Mouse (Mus musculus) kidney, postnatal 10 days (tissue): Measurements from ENCODE around the gene Gm47283.
"Not testable (repeated sequence)": the region's sequence is repeated elsewhere in the genome, so short reads cannot be mapped to it uniquely, and the experiment has no call there.

Experiments
- DNase-seq: peaks from one replicate; pipeline ENCODE4 v3.0.0; 2021; ENCODE audit warnings: mixed read lengths

Gm47283 gene

DNA sequence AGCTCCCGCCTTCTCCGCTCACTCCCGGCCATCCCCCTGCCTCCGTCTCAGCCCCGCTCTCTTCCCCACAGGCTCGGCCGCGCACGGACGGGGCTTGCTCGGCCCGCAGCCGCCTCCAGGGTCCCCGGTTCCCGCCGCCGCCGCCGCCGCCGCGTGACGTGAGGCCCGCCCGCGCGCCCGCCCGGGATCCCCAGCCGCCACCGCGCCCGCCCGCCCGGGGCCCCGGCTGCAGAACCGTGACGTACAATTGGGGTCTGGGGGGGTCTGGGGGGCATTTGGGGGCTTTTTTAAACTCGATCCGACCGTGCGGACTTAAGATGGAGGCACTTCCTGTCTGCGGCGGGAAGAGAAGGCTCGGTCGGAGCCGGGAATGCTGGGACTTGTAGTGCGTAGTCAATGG is at the start of gene Gm47283:
TSS of gene Gm47283 (plus strand) at position 301 of the 400 bp plus-strand sequence.
- DNase-seq: not testable (repeated sequence)

DNA sequence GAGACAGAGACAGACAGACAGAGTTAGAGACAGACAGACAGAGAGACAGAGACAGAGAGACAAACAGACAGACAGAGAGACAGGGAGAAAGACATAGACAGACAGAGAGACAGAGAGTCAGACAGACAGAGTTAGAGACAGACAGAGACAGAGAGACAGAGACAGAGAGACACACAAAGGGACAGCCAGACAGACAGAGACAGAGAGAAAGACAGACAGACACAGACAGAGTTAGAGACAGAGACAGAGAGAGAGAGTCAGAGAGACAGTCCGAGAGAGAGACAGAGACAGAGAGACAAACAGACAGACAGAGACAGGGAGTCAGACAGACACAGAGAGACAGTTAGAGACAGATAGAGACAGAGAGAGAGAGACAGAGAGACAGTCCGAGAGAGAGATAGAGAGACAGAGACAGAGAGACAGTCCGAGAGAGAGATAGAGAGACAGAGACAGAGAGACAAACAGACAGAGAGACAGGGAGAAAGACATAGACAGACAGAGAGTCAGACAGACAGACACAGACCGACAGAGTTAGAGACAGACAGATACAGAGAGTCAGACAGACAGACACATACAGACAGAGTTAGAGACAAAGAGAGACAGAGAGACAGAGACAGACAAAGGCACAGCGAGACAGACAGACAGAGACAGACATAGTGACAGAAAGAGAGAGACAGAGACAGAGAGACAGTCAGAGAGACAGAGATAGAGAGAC is 49.2 kb upstream of the Gm47283 start:
- not testable (repeated sequence) for DNase-seq

DNA sequence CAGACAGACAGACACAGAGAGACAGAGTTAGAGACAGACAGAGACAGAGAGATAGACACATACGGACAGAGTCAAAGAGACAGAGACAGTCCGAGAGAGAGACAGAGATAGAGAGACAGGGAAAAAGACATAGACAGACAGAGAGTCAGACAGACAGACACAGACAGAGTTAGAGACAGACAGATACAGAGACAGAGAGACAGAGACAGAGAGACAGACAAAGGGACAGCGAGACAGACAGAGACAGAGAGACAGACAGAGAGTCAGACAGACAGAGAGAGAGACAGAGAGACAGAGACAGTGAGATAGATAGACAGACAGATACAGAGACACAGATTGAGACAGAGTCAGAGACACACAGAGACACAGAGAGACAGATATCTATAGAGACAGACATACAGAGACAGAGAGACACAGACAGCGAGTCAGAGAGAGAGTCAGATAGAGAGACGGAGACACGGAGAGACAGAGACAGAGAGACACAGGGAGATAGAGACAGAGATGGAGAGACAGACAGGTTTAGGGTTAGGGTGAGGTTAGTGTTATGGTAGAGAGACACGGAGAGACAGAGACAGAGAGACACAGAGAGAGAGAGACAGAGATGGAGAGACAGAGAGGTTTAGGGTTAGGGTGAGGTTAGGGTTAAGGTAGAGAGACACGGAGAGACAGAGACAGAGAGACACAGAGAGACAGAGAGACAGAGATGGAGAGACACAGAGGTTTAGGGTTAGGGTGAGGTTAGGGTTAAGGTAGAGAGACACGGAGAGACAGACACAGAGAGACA is 48.1 kb upstream of the Gm47283 start:
- not testable (repeated sequence) for DNase-seq

DNA sequence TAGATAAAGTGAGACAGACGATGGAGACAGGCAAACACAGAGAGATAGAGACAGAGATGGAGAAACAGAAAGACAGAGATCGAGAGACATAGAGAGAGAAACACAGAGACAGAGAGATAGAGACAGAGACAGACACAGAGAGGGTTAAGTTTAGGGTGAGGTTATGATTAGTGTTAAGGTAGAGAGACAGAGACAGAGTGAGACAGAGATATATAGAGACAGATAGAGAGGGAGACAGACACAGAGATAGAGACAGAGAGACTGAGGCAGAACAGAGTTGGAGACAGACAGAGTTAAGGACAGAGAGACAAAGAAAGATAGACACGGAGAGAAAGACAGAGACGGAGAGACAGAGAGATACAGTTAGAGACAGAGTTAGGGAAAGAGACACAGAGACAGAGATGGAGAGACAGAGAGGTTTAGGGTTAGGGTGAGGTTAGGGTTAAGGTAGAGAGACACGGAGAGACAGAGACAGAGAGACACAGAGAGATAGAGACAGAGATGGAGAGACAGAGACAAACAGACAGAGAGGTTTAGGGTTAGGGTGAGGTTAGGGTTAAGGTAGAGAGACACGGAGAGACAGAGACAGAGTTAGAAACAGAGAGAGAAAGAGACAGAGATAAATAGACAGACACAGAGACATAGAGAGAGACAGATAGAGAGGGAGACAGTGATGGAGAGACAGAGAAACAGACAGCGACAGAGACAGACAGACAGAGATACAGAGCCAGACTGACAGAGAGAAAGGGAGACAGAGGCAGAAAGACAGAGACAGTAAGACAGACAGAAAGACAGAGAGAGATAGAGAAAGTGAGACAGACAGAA is 46.7 kb upstream of the Gm47283 start:
- no peak for DNase-seq

DNA sequence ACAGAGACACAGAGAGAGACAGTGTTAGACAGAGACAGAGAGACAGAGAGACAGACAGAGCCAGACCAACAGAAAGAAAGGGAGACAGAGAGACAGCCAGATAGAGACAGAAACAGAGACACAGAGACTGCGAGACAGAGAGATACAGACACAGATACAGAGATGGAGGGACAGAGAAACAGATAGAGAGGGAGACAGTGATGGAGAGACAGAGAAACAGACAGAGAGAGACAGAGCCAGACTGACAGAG is 46.2 kb upstream of the Gm47283 start:
- DNase-seq: no peak

DNA sequence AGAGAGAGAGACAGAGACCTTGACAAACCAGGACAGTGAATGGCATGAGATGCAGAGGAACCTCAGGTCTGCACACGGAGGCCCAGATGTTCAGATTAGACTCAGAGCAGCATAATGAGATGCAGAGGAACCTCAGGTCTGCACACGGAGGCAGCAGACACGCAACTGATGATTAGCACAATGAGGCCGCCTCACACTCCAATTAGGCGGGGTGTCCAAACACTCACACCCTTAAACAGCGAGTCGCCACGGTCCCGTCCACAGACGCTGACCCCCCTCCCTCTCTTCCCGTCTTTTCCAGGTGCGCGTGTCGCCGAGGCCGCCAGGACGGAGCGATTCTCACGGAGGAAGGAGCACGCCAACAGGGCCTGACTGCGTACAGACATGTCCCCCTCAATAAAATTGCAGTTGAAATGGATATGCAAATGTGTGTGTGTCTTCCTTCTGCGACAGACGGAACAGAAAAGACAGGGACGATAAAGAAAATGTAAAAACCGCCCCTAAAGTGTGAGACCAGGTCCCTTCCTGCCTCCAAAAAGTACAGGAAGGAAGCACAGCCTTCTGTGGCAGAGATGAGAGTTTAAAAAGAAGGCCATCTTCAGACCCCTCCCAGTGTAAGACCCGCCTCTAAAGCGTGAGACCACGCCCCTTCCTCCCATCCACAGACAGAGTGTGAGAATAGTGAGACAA is 45.6 kb upstream of the Gm47283 start:
- DNase-seq: peak; percentile 63

DNA sequence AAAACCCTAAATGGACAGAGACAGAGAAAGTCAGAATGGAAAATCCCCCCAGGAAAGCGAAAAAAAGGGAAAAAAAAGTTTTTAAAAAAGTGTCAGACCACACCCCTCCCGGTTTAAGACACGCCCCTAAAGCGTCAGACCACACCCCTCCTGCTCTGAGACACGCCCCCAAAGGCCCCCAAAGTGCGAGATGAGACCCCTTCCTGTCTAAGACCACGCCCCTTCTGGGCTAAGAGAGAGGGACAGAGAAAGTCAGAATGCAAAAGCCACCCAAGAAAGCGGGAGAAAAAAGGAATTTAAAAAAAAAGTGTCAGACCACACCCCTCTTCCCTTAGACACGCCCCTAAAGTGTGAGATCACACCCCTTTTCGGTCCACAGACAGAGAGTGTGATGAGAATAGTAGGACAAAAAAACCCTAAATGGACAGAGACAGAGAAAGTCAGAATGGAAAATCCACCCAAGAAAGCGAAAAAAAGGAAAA is 45.0 kb upstream of the Gm47283 start:
- peak; percentile 56 for DNase-seq

DNA sequence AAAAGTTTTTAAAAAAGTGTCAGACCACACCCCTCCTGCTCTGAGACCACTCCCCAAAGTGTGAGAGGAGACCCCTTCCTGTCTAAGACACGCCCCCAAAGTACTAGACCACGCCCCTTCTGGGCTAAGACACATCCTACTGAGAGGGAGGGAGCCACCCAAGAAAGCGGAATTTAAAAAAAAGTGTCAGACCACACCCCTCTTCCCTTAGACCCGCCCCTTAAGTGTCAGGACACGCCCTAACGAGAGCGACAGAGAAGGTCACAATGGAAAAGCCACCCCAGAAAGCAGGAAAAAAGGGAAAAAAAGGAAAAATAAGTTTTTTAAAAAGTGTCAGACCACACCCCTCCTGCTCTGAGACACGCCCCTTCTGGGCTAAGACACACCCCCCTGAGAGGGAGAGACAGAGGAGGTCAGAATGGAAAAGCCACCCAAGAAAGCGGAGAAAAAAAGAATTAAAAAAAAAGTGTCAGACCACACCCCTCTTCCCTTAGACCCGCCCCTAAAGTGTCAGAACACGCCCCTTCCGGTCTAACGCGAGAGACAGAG is 44.5 kb upstream of the Gm47283 start:
- DNase-seq: peak; percentile 68

DNA sequence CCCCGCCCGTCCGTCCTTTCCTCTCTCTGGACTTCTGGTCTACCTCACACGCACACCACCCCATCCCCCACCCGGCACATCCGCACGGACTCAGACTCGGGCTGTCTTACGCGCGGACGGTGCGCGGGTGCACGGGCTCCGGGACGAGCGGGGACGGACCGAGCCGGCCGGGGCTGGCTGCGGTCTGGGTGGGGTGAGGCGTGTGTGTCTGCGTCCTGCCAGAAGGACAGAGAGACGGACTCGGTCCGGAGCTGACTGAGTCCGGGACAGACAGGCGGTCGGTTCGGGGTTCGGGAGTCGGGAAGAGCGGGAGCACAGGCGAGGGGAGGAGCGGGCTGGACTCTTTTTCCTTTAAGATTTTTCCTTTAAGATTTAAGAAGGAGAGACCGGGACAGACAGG is 43.5 kb upstream of the Gm47283 start:
- DNase-seq: peak; percentile 47

DNA sequence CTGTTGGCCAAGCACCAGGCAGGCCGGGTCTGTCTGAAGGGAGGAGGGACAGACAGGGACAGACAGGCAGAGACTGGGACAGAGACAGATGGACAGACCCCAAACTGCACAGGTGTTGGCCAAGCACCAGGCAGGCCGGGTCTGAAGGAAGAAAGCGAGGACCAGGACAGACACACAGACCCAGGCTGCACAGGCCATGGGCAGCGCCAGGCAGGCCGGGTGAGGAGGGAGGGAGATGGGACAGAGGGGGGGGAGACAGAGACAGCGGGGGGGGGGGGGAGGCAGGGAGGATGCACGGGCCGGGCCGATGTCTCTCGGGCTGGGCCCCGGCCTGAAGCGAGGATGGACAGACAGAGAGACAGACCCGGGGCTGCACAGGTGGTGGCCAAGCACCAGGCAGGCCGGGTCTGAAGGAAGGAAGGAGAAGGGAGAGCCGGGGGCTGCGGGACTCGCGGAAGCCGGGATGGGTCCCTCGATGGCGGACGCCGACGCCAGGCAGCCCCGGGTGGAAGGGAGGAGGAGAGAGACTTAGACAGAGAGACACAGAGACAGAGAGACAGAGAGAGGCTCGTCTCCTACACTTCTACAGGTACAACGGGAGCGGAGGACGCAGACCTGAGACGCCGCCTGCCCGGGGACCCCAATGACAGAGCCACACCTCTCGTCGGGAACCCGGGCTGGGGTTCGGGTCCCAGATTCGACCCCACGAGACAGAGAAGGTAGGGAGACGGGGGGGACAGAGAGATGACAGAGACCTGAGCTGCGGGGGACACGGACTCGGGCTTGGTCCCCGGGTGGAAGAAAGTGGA is 42.9 kb upstream of the Gm47283 start:
- DNase-seq: peak; percentile 33

DNA sequence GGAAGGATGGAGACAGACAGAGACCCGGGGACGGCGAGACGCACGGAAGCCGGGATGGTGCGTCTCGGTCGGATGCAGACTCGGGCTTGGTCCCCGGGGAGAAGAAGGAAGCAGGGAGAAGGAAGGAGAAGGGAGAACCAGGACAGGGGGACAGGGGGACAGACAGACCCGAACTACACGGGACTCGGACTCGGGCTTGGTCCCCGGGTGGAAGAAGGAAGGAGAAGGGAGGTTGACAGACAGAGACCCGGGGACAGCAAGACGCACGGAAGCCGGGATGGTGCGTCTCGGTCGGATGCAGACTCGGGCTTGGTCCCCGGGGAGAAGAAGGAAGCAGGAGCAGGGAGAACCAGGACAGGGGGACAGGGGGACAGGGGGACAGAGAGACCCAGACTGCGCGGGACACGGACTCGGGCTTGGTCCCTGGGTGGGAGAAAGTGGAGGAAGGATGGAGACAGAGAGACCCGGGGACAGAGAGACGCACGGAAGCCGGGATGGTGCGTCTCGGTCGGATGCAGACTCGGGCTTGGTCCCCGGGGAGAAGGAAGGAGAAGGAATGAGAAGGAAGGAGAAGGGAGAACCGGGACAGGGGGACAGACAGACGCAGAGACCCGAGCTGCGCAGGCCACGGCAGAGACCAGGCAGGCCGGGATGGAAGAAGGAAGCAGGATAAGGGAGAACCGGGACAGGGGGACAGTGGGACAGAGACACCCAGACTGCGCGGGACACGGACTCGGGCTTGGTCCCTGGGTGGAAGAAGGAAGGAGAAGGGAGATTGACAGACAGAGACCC is 42.1 kb upstream of the Gm47283 start:
- peak; percentile 10 for DNase-seq

DNA sequence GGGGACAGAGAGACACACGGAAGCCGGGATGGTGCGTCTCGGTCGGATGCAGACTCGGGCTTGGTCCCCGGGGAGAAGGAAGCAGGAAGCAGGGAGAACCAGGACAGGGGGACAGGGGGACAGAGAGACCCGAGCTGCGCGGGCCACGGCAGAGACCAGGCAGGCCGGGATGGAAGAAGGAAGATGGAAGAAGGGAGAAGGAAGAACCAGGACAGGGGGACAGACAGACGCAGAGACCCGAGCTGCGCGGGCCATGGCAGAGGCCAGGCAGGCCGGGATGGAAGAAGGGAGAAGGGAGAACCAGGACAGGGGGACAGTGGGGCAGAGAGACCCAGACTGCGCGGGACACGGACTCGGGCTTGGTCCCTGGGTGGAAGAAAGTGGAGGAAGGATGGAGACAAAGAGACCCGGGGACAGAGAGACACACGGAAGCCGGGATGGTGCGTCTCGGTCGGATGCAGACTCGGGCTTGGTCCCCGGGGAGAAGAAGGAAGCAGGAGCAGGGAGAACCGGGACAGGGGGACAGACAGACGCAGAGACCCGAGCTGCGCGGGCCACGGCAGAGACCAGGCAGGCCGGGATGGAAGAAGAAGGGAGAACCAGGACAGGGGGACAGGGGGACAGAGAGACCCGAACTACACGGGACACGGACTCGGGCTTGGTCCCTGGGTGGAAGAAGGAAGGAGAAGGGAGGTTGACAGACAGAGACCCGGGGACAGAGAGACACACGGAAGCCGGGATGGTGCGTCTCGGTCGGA is 41.3 kb upstream of the Gm47283 start:
- DNase-seq: peak; percentile 10

DNA sequence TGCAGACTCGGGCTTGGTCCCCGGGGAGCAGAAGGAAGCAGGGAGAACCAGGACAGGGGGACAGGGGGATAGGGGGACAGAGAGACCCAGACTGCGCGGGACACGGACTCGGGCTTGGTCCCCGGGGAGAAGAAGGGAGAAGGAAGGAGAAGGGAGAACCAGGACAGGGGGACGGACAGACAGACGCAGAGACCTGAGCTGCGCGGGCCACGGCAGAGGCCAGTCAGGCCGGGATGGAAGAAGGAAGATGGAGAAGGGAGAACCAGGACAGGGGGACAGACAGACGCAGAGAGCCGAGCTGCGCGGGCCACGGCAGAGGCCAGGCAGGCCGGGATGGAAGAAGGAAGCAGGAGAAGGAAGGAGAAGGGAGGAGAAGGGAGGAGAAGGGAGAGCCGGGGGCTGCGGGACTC is 40.7 kb upstream of the Gm47283 start:
- peak; percentile 5 for DNase-seq

DNA sequence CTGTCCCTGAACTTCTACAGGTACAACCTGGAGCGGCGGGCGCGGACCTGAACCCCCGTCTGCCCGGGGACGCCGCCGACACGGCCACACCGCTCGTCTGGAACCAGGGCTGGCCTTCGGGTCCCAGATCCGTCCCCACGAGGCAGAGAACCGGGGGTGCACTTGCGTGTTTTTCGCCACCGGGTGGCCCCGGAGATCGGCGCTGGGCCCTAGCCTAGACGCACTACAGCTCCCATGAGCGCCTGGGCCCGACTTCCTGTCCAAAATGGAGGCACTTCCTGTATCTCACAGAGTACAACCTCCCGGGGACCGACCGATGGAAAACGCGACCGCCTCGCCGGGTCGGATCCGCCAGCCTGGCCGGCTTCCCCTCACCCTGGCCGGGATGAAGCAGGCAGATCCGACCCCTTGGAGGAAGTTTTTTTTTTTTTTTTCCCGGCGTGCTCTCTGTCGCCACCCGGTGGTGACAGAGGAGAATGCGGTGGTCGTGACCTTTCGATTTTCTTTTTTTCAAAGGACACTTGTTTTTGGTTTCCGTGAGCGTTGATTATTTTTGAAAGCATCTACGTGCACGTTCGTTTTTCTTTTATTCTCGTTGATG is 40.1 kb upstream of the Gm47283 start:
- peak; percentile 81 for DNase-seq

DNA sequence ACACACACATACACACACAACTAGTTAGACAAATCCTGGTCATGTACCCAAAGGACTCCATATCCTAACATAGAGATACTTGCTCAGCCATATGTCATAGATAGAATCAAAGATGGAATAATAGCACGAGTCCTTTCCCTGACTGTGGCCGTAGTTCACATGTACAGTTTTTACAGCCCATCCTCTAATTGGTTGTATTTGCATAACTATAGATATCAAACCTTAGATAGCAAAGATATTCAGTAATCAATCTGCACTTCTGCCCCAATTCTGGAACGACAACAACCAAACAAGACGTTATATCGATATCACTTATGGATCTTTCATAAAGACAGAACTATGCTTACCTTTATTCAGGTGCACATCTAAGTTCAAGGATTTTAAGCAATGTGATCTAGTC is 39.3 kb upstream of the Gm47283 start:
- not testable (repeated sequence) for DNase-seq

DNA sequence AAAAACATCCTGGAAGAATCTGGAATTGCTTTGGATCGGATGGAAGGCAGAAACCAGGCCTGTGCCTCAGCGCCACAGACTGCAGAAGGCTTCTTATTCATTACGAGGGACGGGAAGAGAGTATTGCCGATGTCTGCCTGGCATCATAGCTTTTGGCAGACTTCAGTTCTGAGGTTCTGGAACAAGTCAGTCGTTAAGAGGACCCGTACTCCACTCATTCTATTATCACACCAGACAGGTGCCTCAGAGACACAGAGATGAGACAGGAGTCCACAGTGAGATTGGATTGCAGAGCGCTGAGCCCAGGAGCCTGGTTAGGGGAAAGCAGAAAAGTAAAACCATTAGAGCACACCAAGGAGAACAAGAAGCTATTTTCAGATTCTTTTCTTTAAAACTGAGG is 29.8 kb upstream of the Gm47283 start, which contains the start of gene Gm21860:
TSS of gene Gm21860 (minus strand) at position 101 of the 400 bp plus-strand sequence.
- not testable (repeated sequence) for DNase-seq

DNA sequence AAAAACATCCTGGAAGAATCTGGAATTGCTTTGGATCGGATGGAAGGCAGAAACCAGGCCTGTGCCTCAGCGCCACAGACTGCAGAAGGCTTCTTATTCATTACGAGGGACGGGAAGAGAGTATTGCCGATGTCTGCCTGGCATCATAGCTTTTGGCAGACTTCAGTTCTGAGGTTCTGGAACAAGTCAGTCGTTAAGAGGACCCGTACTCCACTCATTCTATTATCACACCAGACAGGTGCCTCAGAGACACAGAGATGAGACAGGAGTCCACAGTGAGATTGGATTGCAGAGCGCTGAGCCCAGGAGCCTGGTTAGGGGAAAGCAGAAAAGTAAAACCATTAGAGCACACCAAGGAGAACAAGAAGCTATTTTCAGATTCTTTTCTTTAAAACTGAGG is 54.5 kb downstream of the Gm47283 start, which contains the start of gene Gm21748:
TSS of gene Gm21748 (minus strand) at position 101 of the 400 bp plus-strand sequence.
- DNase-seq: not testable (repeated sequence)
